Mouse (Mus musculus) megakaryocyte, adult 5-6 weeks (primary cell): Measurements from ENCODE around the gene Gm17268. TPM values are rescaled to one million over a fixed set of nuclear protein-coding genes. Genes with fewer than 3 reads are reported as not detected.
A peak's percentile ranks its signal among the peaks of the same experiment; 100 is the strongest.

Source experiments
- ATAC-seq: 2 replicates; pipeline ENCODE4 v1.8.0; 2016; ENCODE audit warnings: mild to moderate bottlenecking, inconsistent platforms; ENCODE audit not compliant: poor library complexity, severe bottlenecking
- total RNA-seq, 2 experiments: library from RNA; stranded (forward) in 1 of 2; stranded (reverse) in 1 of 2; fragments of 153-499, 151-499 nt in 1 of 2; fragments of 221-1000, 200-1000 nt in 1 of 2; gene quantifications; 2 replicates each; pipeline versions ENCODE4 v1.2.3 to v1.2.4; 2015 to 2017

The Gm17268 gene
- total RNA-seq, 2 experiments from 2014 or later: not detected

DNA sequence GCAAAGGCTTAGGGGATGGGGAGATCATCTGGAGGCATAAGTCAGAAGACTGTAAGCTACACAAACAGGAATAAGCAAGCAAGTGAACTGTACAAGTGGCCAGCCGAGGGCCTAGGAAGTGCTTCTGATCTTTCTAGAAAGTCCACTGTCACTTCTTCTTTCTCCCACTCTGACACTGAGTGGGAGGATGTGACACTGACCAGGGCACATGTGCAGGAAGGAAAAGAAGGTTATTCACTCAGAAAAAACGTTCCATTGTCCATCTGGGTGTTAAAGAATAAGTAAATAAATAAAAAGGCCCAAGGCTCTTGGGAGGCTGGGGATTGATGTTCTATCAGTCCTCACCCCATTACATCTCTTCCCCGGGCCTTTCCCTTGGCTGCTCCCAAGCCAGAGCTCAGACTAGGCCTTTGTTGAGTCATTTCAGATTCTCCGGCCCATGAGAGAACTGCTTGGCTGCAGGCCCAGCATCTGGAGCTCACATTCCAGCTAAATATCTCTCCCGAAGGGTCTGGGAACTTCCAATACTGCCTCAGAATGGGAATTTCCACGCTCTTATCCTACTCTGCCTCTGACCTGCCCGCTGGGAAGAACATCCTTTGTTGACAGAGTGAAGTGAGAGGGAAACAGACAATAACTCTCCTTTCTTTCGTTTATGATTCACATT is 5.6 kb downstream of the Gm17268 start:
- 0 out of 2 replicates have a peak, but pooled peaks have one; percentile 11 for ATAC-seq

DNA sequence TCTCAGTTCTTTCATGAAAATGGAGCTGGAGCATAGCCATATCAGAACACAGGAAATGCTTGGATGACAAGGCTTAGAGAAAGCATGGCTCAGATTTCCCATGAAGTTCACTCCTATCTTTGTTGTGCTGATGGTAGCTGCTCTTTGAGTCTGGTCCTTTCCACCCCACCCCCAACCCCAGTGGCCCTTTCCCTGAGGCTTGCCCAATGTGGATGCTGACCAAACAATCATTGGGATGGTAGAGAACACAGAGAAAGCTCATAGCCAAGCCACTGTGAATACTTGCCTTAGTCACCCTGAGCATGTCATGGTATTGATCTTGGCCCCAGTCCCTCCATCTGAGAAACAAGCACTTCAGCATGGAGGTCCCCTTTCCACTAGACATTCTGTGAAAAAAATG is 6.2 kb downstream of the Gm17268 start:
- no peak for ATAC-seq

DNA sequence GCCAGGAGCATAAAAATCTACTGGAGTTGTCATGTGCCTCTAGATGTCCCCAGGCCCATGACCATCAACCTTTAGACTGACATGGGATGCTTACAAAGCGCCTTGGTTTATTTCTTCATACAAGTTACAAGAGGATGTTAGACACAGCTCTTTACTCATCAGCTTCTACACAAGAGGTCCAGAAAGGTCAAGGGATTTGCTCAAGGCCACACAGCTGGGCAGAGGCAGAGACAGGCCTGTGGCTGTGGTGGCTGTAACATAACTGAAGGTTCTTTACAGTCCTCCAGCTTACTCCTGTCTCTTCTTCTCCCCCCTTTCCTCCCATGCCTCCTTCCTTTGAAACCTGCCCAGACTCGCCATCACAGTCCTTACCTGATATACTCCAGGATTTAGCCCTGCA is 8.2 kb downstream of the Gm17268 start:
- no peak for ATAC-seq

GRCm38 (mm10) chr11:82023769-82024168 is 14.6 kb downstream of the Gm17268 start:
- peak; percentile 71 for ATAC-seq

DNA sequence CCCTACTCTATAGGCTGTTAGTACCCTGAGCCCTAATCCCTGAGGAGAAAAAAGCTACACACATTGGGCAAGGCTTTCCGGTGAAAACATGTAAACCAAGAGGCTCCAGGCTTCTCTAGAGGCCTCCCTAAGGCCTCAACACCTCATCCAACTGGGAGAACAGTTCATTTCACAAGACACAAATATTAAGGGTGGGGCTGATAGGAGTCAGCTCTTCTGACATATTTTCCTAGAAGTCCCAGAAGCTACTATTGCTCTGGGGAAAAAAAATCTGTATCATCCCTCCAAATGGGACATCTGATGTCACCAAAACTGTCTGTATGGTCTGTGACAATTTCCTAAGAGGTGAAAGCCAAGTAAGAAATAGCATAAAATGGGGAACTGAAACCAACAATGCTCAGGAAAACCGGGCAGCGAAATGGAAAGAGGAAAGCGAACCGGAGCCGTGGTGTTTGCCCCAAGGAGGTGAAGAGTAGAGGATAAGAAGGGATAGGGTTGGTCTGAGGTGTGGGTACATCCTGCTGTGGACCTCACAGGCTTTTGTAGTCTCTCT is 15.8 kb downstream of the Gm17268 start:
- peak; percentile 65 for ATAC-seq

GRCm38 (mm10) chr11:82021406-82021805 is 17.0 kb downstream of the Gm17268 start:
- ATAC-seq: peak; percentile 39

GRCm38 (mm10) chr11:82019793-82020192 is 18.6 kb downstream of the Gm17268 start:
- no peak for ATAC-seq

- ATAC-seq: no peak
Measured at GRCm38 (mm10) chr11:82019389-82019788, 19.0 kb downstream of the Gm17268 start.

- ATAC-seq: peak; percentile 65
Measured at GRCm38 (mm10) chr11:82016181-82016780, 22.1 kb downstream of the Gm17268 start.

- ATAC-seq: peak; percentile 87
Measured at GRCm38 (mm10) chr11:82015066-82015465, 23.3 kb downstream of the Gm17268 start.

DNA sequence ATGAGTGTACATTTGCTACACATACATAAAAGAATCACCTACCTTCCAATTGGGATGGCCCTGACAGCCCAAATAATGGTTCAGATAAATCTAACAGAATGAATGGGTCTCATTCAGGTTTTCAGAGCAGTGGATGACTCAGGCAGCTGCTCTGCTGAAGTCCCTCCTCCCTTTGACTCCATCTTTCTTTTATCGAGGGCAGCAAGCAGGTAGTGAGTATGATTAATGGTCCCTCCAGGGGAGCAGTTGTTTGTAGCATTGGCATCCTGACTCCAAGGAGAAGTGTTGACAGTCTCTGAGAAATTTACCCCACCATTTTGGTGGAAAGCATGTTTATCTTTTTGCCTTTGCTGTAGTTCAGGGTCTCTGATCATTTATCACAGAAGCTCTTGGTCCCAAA is 24.6 kb downstream of the Gm17268 start:
- ATAC-seq: no peak

- no peak for ATAC-seq
Measured at GRCm38 (mm10) chr11:82011411-82012193, 26.8 kb downstream of the Gm17268 start.

- no peak for ATAC-seq
Measured at GRCm38 (mm10) chr11:82010115-82010514, 28.2 kb downstream of the Gm17268 start.

- peak; percentile 53 for ATAC-seq
Measured at GRCm38 (mm10) chr11:82006796-82007423, 31.5 kb downstream of the Gm17268 start.

GRCm38 (mm10) chr11:82004810-82005209 is 33.6 kb downstream of the Gm17268 start:
- peak; percentile 80 for ATAC-seq

DNA sequence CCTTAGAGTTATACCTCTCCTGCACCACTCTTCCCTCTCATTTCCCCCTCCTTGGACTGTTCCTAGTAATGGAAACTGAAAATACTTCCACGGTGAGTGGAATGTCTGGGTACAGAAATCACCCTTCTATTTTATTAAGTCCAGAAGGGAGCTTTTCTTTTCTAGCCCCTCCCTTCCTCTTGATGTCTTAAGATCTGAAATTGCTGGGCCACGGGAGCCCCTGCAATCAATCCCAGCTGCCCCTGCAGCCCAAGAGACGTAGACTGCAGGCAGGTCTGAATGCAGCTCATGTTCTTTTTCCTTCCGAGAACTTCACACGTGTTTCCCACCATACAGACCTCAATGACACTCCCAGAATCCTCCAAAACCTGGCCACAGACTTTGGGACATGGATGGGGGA is 37.8 kb downstream of the Gm17268 start:
- no peak for ATAC-seq

DNA sequence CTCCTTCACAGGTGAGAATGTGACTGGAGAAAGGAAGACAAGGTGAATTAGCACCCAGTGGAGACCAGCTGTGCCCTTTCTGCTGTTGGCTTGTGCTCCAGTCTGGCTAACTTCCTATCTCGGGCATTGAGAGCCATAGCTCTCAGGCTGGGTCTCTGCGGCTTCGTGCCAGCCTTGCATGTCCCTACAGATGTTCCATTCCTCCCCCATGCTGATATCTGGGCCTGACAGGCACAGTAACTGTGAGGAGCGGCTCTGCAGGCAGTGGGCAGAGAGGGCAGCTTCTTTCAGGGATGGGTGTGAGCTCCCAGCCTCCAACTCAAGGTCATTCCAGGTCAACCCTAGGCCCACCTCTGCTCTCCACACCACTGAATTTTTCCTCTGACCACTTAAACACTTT is 38.9 kb downstream of the Gm17268 start:
- no peak for ATAC-seq

GRCm38 (mm10) chr11:81998646-81999045 is 39.7 kb downstream of the Gm17268 start:
- ATAC-seq: no peak

DNA sequence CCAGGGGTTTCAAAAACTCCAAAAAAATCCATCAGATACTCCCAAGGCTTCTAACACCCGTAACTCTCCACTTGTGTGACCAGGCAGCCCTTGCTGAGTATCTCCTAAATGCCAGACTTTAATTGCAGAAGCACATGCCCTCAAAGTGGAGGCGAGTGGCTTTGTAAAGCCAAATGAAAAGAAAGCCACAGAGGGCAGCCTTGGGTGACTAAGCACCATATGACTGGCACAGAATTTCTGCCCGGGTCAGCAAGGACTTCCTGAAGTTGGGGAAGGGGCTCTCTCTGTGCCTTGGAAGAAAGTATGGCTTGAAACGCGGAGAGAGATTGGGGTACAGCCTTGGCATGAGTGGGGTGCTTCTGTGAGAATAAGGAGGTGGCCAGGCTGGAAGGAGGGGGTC is 41.3 kb downstream of the Gm17268 start:
- ATAC-seq: no peak

GRCm38 (mm10) chr11:81996172-81996841 is 42.1 kb downstream of the Gm17268 start:
- ATAC-seq: peak; percentile 98

DNA sequence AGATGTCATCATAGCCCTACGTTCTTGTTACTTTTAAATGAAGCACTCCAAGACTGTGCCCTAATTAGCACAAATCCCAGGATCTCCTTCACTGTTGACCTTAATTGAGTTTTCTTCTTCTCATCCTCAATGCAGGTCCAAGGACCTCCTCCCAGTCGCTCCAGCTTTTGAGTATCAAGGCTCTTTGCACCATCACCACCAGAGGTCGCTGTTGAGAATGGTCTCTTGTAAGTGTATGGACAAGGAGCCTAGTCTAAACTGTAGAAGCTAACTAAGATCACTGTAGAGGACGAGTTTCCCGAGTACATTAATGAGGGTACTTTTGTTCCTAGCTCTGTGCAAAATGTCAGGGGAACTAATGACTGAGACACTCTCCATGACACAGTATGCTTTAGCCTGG is 55.2 kb downstream of the Gm17268 start:
- no peak for ATAC-seq
